Comparison of ENCODE assay signal across 20 mouse cellular contexts in genomic region chr2:71046751-71047320, GRCm38 (mm10). TPM values are rescaled to one million over a fixed set of nuclear protein-coding genes. Genes with fewer than 3 reads are reported as not detected.
A peak's percentile ranks its signal among the peaks of the same experiment; 100 is the strongest.
DNase-seq lines count a peak whose midpoint lies in the region; ATAC-seq and TF ChIP-seq lines count a peak whose summit lies in the region.
"Had no signal": no experiment of that assay in that cellular context is flagged by ENCODE, and none has a peak within 500 bp of the region (broad histone marks: within the 10 kb centered on the region; RNA-seq: fewer than 3 reads in every experiment).

No protein-coding gene starts in this region.

- no peak overlapping the region for H3K4me3 ChIP-seq in layer of hippocampus, adult 2 months
- H3K4me3 ChIP-seq: erythroblast, embryonic 14.5 days; heart, embryonic 15.5 days; hindbrain, embryonic 13.5 days; left cerebral cortex, adult 2 months; limb, embryonic 12.5 days; liver, embryonic 15.5 days; neural tube, embryonic 12.5 days had no signal

- TF ChIP-seq CTCF in layer of hippocampus, adult 2 months (conservative IDR thresholded peaks at IDR 0.05): no peak

- H3K27ac ChIP-seq in layer of hippocampus, adult 2 months: peak overlapping the region; percentile 77; the same call in 1 of the 2 replicates
- H3K27ac ChIP-seq: heart, embryonic 15.5 days; hindbrain, embryonic 13.5 days; left cerebral cortex, adult 2 months; limb, embryonic 12.5 days; liver, embryonic 15.5 days; neural tube, embryonic 12.5 days had no signal

- peak; percentile 64 for ATAC-seq in granulocyte monocyte progenitor cell, adult 5-6 weeks (replicated peaks; ENCODE audit: poor library complexity, severe bottlenecking)
- ATAC-seq: forebrain, embryonic 14.5 days; intestine, postnatal 0 days had no signal

- DNase-seq in layer of hippocampus, adult 2 months (ENCODE audit: low spot score in 2 of 2): no peak
- no peak for DNase-seq in layer of hippocampus, postnatal 36 days
- DNase-seq in CD4-positive helper T cell, adult 2 months (ENCODE audit: low read depth, low spot score): peak; percentile 45
- DNase-seq in naive thymus-derived CD4-positive, alpha-beta T cell, adult 2 months (ENCODE audit: low read depth): peak; percentile 65
- DNase-seq in cerebellum, adult 9-11 months: no peak
- DNase-seq in retina, embryonic 14.5 days (ENCODE audit: low spot score): no peak
- DNase-seq in yolk sac, embryonic 10.5 days (ENCODE audit: low spot score): no peak
- DNase-seq: cerebellum, postnatal 10 days; gastrocnemius, postnatal 36 days; right cerebral cortex, postnatal 14 days had no signal

RNA-seq across cellular contexts. Expression of gene Dcaf17, which starts 8.3 kb away (rescaled TPM):
- 10 to 100 TPM; 13.3 TPM for total RNA-seq in layer of hippocampus, adult 2 months (2021)
- 10 to 100 TPM in 1 of 2 experiments, 1 to 10 TPM in 1; 9.9 to 15.3 TPM for total RNA-seq in layer of hippocampus, postnatal 36 days (2021)
- total RNA-seq in granulocyte monocyte progenitor cell, adult 5-6 weeks (2014; fragmentation: Nextera tagmentation): 11.3 and 14.7 TPM in 2 replicates
- 13.0 and 19.5 TPM in 2 replicates for total RNA-seq in granulocyte monocyte progenitor cell, adult 5-6 weeks (2017)

RNA-seq across cellular contexts. Expression of gene Mettl8, which starts 8.5 kb away (rescaled TPM):
- 10 to 100 TPM; 15.7 to 16.6 TPM for total RNA-seq in layer of hippocampus, adult 2 months (2021)
- total RNA-seq in layer of hippocampus, postnatal 36 days (2021): 10 to 100 TPM; 13.7 to 15.0 TPM
- 30.9 and 32.7 TPM in 2 replicates for total RNA-seq in granulocyte monocyte progenitor cell, adult 5-6 weeks (2014; fragmentation: Nextera tagmentation)
- total RNA-seq in granulocyte monocyte progenitor cell, adult 5-6 weeks (2017): 22.7 and 23.1 TPM in 2 replicates

Comparison
In these comparisons a context has a peak if more than half of its experiments do, and no peak if none do; other contexts are left out.
1. DNase-seq: peak in CD4-positive helper T cell, adult 2 months (single experiment) and naive thymus-derived CD4-positive, alpha-beta T cell, adult 2 months (single experiment); none in layer of hippocampus, adult 2 months (0 of 2), layer of hippocampus, postnatal 36 days (0 of 2), cerebellum, adult 9-11 months (single experiment), retina, embryonic 14.5 days (single experiment) and yolk sac, embryonic 10.5 days (single experiment).